Mouse (Mus musculus): ENCODE data around the gene Usp32.

DNA sequence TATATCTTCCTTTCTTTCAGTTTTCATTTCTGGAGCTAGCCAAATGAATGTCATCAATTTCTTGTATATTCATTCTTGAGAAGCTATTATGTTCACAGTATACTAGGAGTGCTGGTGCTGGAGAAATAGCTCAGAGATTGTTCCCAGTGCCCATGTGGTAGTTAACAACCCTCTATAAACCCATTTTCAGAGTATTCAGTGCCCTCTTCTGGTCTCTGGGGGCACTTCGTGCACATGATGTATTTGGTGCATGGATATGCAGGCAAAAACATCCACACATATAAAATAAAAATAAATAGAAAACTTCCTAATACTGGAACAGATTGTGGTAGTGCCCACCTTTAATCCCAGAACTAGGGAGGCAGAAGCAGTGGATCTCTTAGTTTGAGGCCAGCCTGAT lies 147.0 kb downstream of the Usp32 start:
- no peak for TF ChIP-seq POLR2A (IDR thresholded peaks at IDR 0.05; ENCODE audit: low read depth, low read length)
- TF ChIP-seq CTCF (conservative IDR thresholded peaks at IDR 0.05; ENCODE audit: insufficient read depth, insufficient read length, low read depth, low read length): no peak
